Mouse (Mus musculus): Measurements from ENCODE around the gene Cnnm1. TPM values are rescaled to one million over a fixed set of nuclear protein-coding genes. Genes with fewer than 3 reads are reported as not detected.
A peak's percentile ranks its signal among the peaks of the same experiment; 100 is the strongest.

Gene Cnnm1
- total RNA-seq, 1 experiment = 2.6 TPM

- Histone ChIP-seq H3K27ac (ENCODE audit: insufficient read depth, low read depth, low read length, poor library complexity, severe bottlenecking) (no peak overlapping the region), H3K4me3 (ENCODE audit: insufficient read depth in 1 of 2, low read depth in 1 of 2, low read length in 2 of 2, poor library complexity in 1 of 2, severe bottlenecking in 1 of 2) (no peak overlapping the region), H3K9ac (ENCODE audit: insufficient read depth, low read depth, low read length, poor library complexity, severe bottlenecking) (no peak overlapping the region), H3K36me3 (ENCODE audit: control insufficient read depth, insufficient read depth, low read length, poor library complexity, severe bottlenecking) (no peaks in the 10 kb centered on the region), H3K9me3 (ENCODE audit: control insufficient read depth, insufficient read depth, low read depth, low read length) (no peaks in the 10 kb centered on the region), H3K4me1 (ENCODE audit: control insufficient read depth in 2 of 2, insufficient read depth in 2 of 2, low read length in 2 of 2, poor library complexity in 1 of 2) (no peaks in the 10 kb centered on the region)
- no peak for TF ChIP-seq ZC3H11A (IDR thresholded peaks at IDR 0.05; ENCODE audit: borderline replicate concordance, low read depth, low read length)
- TF ChIP-seq ZNF384 (IDR thresholded peaks at IDR 0.05; ENCODE audit: low read depth, low read length) = no peak
- TF ChIP-seq CHD2 (IDR thresholded peaks at IDR 0.05; ENCODE audit: low read depth, low read length) = no peak
- no peak for TF ChIP-seq MAFK (IDR thresholded peaks at IDR 0.05; ENCODE audit: insufficient read depth, low read depth, low read length)
- TF ChIP-seq HCFC1 (IDR thresholded peaks at IDR 0.05; ENCODE audit: borderline replicate concordance, insufficient read depth, low read length) = no peak
- DNase-seq (ENCODE audit: low read depth, low spot score) = no peak
- in situ Hi-C loops (cut with MboI; ENCODE audit: low sequenced_read_pairs in 2 of 2, unreplicated experiment in 2 of 2) = loop anchor here in 1 of 2 experiments (25.0 kb wide), 1 partner anchor 608 kb away; no protein-coding TSS in a partner anchor
Observed at GRCm38 (mm10) chr19:43420506-43420905, 19.7 kb upstream of the Cnnm1 start.

GRCm38 (mm10) chr19:43424082-43424481, 16.2 kb upstream of the Cnnm1 start:
- Histone ChIP-seq H3K36me3 (ENCODE audit: control insufficient read depth, insufficient read depth, low read length, poor library complexity, severe bottlenecking) (no peaks in the 10 kb centered on the region), H3K4me1 (ENCODE audit: control insufficient read depth in 2 of 2, insufficient read depth in 2 of 2, low read length in 2 of 2, poor library complexity in 1 of 2) (peaks cover 0 to 3% of the 10 kb centered on the region in 2 experiments; a peak in 1 of 4 replicates), H3K4me3 (ENCODE audit: insufficient read depth in 1 of 2, low read depth in 1 of 2, low read length in 2 of 2, poor library complexity in 1 of 2, severe bottlenecking in 1 of 2) (no peak overlapping the region), H3K9ac (ENCODE audit: insufficient read depth, low read depth, low read length, poor library complexity, severe bottlenecking) (no peak overlapping the region), H3K9me3 (ENCODE audit: control insufficient read depth, insufficient read depth, low read depth, low read length) (no peaks in the 10 kb centered on the region), H3K27ac (ENCODE audit: insufficient read depth, low read depth, low read length, poor library complexity, severe bottlenecking) (no peak overlapping the region)
- TF ChIP-seq ZC3H11A (IDR thresholded peaks at IDR 0.05; ENCODE audit: borderline replicate concordance, low read depth, low read length) (no peak), MAFK (IDR thresholded peaks at IDR 0.05; ENCODE audit: insufficient read depth, low read depth, low read length) (no peak), ZNF384 (IDR thresholded peaks at IDR 0.05; ENCODE audit: low read depth, low read length) (no peak), CHD2 (IDR thresholded peaks at IDR 0.05; ENCODE audit: low read depth, low read length) (no peak), HCFC1 (IDR thresholded peaks at IDR 0.05; ENCODE audit: borderline replicate concordance, insufficient read depth, low read length) (no peak)
- in situ Hi-C loops (cut with MboI; ENCODE audit: low sequenced_read_pairs in 2 of 2, unreplicated experiment in 2 of 2) = loop anchor here in 1 of 2 experiments (25.0 kb wide), 1 partner anchor 612 kb away; no protein-coding TSS in a partner anchor
- peak; percentile 22 for DNase-seq (ENCODE audit: low read depth, low spot score)

- H3K9me3 ChIP-seq (ENCODE audit: control insufficient read depth, insufficient read depth, low read depth, low read length) = no peaks in the 10 kb centered on the region
- H3K36me3 ChIP-seq (ENCODE audit: control insufficient read depth, insufficient read depth, low read length, poor library complexity, severe bottlenecking) = no peaks in the 10 kb centered on the region
- in situ Hi-C loops (cut with MboI; ENCODE audit: low sequenced_read_pairs in 2 of 2, unreplicated experiment in 2 of 2) = no loop called here
- H3K9ac ChIP-seq (ENCODE audit: insufficient read depth, low read depth, low read length, poor library complexity, severe bottlenecking) = 0 out of 2 replicates have a peak overlapping the region, but pooled peaks have one; percentile 8
- no peak for TF ChIP-seq MAFK (IDR thresholded peaks at IDR 0.05; ENCODE audit: insufficient read depth, low read depth, low read length)
- no peak for TF ChIP-seq ZNF384 (IDR thresholded peaks at IDR 0.05; ENCODE audit: low read depth, low read length)
- no peak for TF ChIP-seq HCFC1 (IDR thresholded peaks at IDR 0.05; ENCODE audit: borderline replicate concordance, insufficient read depth, low read length)
- TF ChIP-seq CHD2 (IDR thresholded peaks at IDR 0.05; ENCODE audit: low read depth, low read length) = no peak
- TF ChIP-seq ZC3H11A (IDR thresholded peaks at IDR 0.05; ENCODE audit: borderline replicate concordance, low read depth, low read length) = no peak
- H3K27ac ChIP-seq (ENCODE audit: insufficient read depth, low read depth, low read length, poor library complexity, severe bottlenecking) = no peak overlapping the region
- H3K4me1 ChIP-seq (ENCODE audit: control insufficient read depth in 2 of 2, insufficient read depth in 2 of 2, low read length in 2 of 2, poor library complexity in 1 of 2) = peaks cover 0 to 3% of the 10 kb centered on the region in 2 experiments; a peak in 1 of 4 replicates
- DNase-seq (ENCODE audit: low read depth, low spot score) = peak; percentile 16
- H3K4me3 ChIP-seq (ENCODE audit: insufficient read depth in 1 of 2, low read depth in 1 of 2, low read length in 2 of 2, poor library complexity in 1 of 2, severe bottlenecking in 1 of 2) = peak overlapping the region in 1 of 2 experiments; percentile 21; a peak in 1 of 4 replicates
Observed at GRCm38 (mm10) chr19:43427446-43428224, 12.6 kb upstream of the Cnnm1 start.

- Histone ChIP-seq H3K4me3 (ENCODE audit: insufficient read depth in 1 of 2, low read depth in 1 of 2, low read length in 2 of 2, poor library complexity in 1 of 2, severe bottlenecking in 1 of 2) (no peak overlapping the region), H3K9ac (ENCODE audit: insufficient read depth, low read depth, low read length, poor library complexity, severe bottlenecking) (no peak overlapping the region), H3K4me1 (ENCODE audit: control insufficient read depth in 2 of 2, insufficient read depth in 2 of 2, low read length in 2 of 2, poor library complexity in 1 of 2) (0 out of 4 replicates have a peak, but pooled peaks cover 0 to 1% of the 10 kb centered on the region in 2 experiments), H3K9me3 (ENCODE audit: control insufficient read depth, insufficient read depth, low read depth, low read length) (no peaks in the 10 kb centered on the region), H3K27ac (ENCODE audit: insufficient read depth, low read depth, low read length, poor library complexity, severe bottlenecking) (no peak overlapping the region), H3K36me3 (ENCODE audit: control insufficient read depth, insufficient read depth, low read length, poor library complexity, severe bottlenecking) (no peaks in the 10 kb centered on the region)
- TF ChIP-seq ZNF384 (IDR thresholded peaks at IDR 0.05; ENCODE audit: low read depth, low read length) = no peak
- TF ChIP-seq HCFC1 (IDR thresholded peaks at IDR 0.05; ENCODE audit: borderline replicate concordance, insufficient read depth, low read length) = no peak
- TF ChIP-seq ZC3H11A (IDR thresholded peaks at IDR 0.05; ENCODE audit: borderline replicate concordance, low read depth, low read length) = no peak
- TF ChIP-seq MAFK (IDR thresholded peaks at IDR 0.05; ENCODE audit: insufficient read depth, low read depth, low read length) = no peak
- no peak for TF ChIP-seq CHD2 (IDR thresholded peaks at IDR 0.05; ENCODE audit: low read depth, low read length)
- no peak for DNase-seq (ENCODE audit: low read depth, low spot score)
- in situ Hi-C loops (cut with MboI; ENCODE audit: low sequenced_read_pairs in 2 of 2, unreplicated experiment in 2 of 2) = no loop called here
Observed at GRCm38 (mm10) chr19:43439246-43439645, 990 bp upstream of the Cnnm1 start.

Data from ES-E14 (cell line).